Mouse (Mus musculus): Measurements from ENCODE around the gene Pdcd1lg2. TPM values are rescaled to one million over a fixed set of nuclear protein-coding genes. Genes with fewer than 3 reads are reported as not detected.

Pdcd1lg2 gene
- total and polyA plus RNA-seq, 2 experiments: 0.11 to 0.18 TPM

DNA sequence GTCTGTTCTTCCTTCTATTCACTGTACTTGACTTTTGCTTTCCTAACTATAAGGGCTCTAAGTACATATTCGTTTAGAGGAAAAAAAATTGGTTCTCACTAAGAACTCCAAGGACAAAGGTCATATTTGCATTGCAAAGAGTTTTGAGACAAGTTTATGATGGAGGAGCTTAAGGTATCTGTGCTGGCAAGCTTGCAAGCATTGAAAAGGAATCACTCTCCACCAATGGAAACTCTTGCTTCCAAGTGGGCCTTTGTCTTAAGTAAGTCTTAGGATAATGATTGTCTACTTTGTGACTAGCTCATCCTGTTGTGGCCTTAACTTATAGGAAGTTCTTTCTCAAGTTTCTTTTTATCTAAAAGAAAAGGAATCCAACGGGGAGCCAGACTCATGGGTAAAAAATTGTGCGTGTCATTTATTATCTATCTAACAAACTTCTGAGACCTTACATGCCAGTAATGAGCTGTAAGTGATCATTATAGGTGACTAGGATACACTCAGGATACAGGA lies 5.7 kb downstream of the Pdcd1lg2 start:
- H3K27ac ChIP-seq (replicated peaks; ENCODE audit: insufficient read depth, low read depth, low read length): no peak overlapping the region
- WGBS: 74% methylated on average over 3 of the region's 3 CpGs
- peaks cover 5% of the 10 kb centered on the region for H3K4me1 ChIP-seq (ENCODE audit: control insufficient read depth, insufficient read depth, low read length)
- no peaks in the 10 kb centered on the region for H3K36me3 ChIP-seq (ENCODE audit: control insufficient read depth, insufficient read depth, low read length)
- H3K27me3 ChIP-seq (ENCODE audit: control insufficient read depth, insufficient read depth, low read length): no peaks in the 10 kb centered on the region
- DNase-seq (ENCODE audit: extremely low read depth, low read depth, low spot score): no peak
- H3K79me2 ChIP-seq (ENCODE audit: control insufficient read depth, insufficient read depth, low read length): no peaks in the 10 kb centered on the region
- no peak overlapping the region for H3K9ac ChIP-seq (ENCODE audit: low read depth, low read length)
- TF ChIP-seq CTCF (IDR thresholded peaks at IDR 0.05; ENCODE audit: low read depth, low read length) (no peak), POLR2A (IDR thresholded peaks at IDR 0.05; ENCODE audit: extremely low read depth, insufficient read depth, low read length) (no peak)
- no peak overlapping the region for H3K4me3 ChIP-seq (ENCODE audit: insufficient read depth, low read depth, low read length)

- DNase-seq (ENCODE audit: extremely low read depth, low read depth, low spot score): no peak
- Histone ChIP-seq H3K4me1 (ENCODE audit: control insufficient read depth, insufficient read depth, low read length) (peaks cover 5% of the 10 kb centered on the region), H3K4me3 (ENCODE audit: insufficient read depth, low read depth, low read length) (no peak overlapping the region), H3K36me3 (ENCODE audit: control insufficient read depth, insufficient read depth, low read length) (no peaks in the 10 kb centered on the region), H3K27me3 (ENCODE audit: control insufficient read depth, insufficient read depth, low read length) (no peaks in the 10 kb centered on the region), H3K9ac (ENCODE audit: low read depth, low read length) (no peak overlapping the region), H3K27ac (replicated peaks; ENCODE audit: insufficient read depth, low read depth, low read length) (no peak overlapping the region), H3K79me2 (ENCODE audit: control insufficient read depth, insufficient read depth, low read length) (no peaks in the 10 kb centered on the region)
- TF ChIP-seq CTCF (IDR thresholded peaks at IDR 0.05; ENCODE audit: low read depth, low read length) (no peak), POLR2A (IDR thresholded peaks at IDR 0.05; ENCODE audit: extremely low read depth, insufficient read depth, low read length) (no peak)
- 92% methylated on average over 2 of the region's 2 CpGs for WGBS
These were observed 6.5 kb downstream of the Pdcd1lg2 start for GRCm38 (mm10) chr19:29417188-29417587.

GRCm38 (mm10) chr19:29417894-29418293 lies 7.2 kb downstream of the Pdcd1lg2 start:
- no peak for TF ChIP-seq POLR2A (IDR thresholded peaks at IDR 0.05; ENCODE audit: extremely low read depth, insufficient read depth, low read length)
- no peak for TF ChIP-seq CTCF (IDR thresholded peaks at IDR 0.05; ENCODE audit: low read depth, low read length)
- 20% methylated on average over 2 of the region's 2 CpGs for WGBS
- DNase-seq (ENCODE audit: extremely low read depth, low read depth, low spot score): no peak
- H3K4me3 ChIP-seq (ENCODE audit: insufficient read depth, low read depth, low read length): no peak overlapping the region
- H3K79me2 ChIP-seq (ENCODE audit: control insufficient read depth, insufficient read depth, low read length): no peaks in the 10 kb centered on the region
- H3K27me3 ChIP-seq (ENCODE audit: control insufficient read depth, insufficient read depth, low read length): no peaks in the 10 kb centered on the region
- H3K9ac ChIP-seq (ENCODE audit: low read depth, low read length): no peak overlapping the region
- no peaks in the 10 kb centered on the region for H3K36me3 ChIP-seq (ENCODE audit: control insufficient read depth, insufficient read depth, low read length)
- H3K27ac ChIP-seq (replicated peaks; ENCODE audit: insufficient read depth, low read depth, low read length): no peak overlapping the region
- peaks cover 5% of the 10 kb centered on the region for H3K4me1 ChIP-seq (ENCODE audit: control insufficient read depth, insufficient read depth, low read length)

GRCm38 (mm10) chr19:29418661-29419115 lies 8.0 kb downstream of the Pdcd1lg2 start:
- H3K4me3 ChIP-seq (ENCODE audit: insufficient read depth, low read depth, low read length): no peak overlapping the region
- TF ChIP-seq POLR2A (IDR thresholded peaks at IDR 0.05; ENCODE audit: extremely low read depth, insufficient read depth, low read length): no peak
- peak; percentile 18 for TF ChIP-seq CTCF (IDR thresholded peaks at IDR 0.05; ENCODE audit: low read depth, low read length)
- H3K4me1 ChIP-seq (ENCODE audit: control insufficient read depth, insufficient read depth, low read length): peaks cover 5% of the 10 kb centered on the region
- H3K27ac ChIP-seq (replicated peaks; ENCODE audit: insufficient read depth, low read depth, low read length): peak overlapping the region; percentile 37
- H3K36me3 ChIP-seq (ENCODE audit: control insufficient read depth, insufficient read depth, low read length): no peaks in the 10 kb centered on the region
- H3K27me3 ChIP-seq (ENCODE audit: control insufficient read depth, insufficient read depth, low read length): no peaks in the 10 kb centered on the region
- no peaks in the 10 kb centered on the region for H3K79me2 ChIP-seq (ENCODE audit: control insufficient read depth, insufficient read depth, low read length)
- WGBS: 3% methylated on average over 9 of the region's 9 CpGs
- DNase-seq (ENCODE audit: extremely low read depth, low read depth, low spot score): peak; percentile 97
- no peak overlapping the region for H3K9ac ChIP-seq (ENCODE audit: low read depth, low read length)

- Histone ChIP-seq H3K36me3 (ENCODE audit: control insufficient read depth, insufficient read depth, low read length) (no peaks in the 10 kb centered on the region), H3K9ac (ENCODE audit: low read depth, low read length) (no peak overlapping the region), H3K79me2 (ENCODE audit: control insufficient read depth, insufficient read depth, low read length) (no peaks in the 10 kb centered on the region), H3K4me1 (ENCODE audit: control insufficient read depth, insufficient read depth, low read length) (peaks cover 5% of the 10 kb centered on the region), H3K27me3 (ENCODE audit: control insufficient read depth, insufficient read depth, low read length) (no peaks in the 10 kb centered on the region), H3K4me3 (ENCODE audit: insufficient read depth, low read depth, low read length) (no peak overlapping the region), H3K27ac (replicated peaks; ENCODE audit: insufficient read depth, low read depth, low read length) (peak overlapping the region; percentile 59)
- peak; percentile 49 for DNase-seq (ENCODE audit: extremely low read depth, low read depth, low spot score)
- WGBS: 7% methylated on average over 3 of the region's 3 CpGs
- TF ChIP-seq CTCF (IDR thresholded peaks at IDR 0.05; ENCODE audit: low read depth, low read length) (no peak), POLR2A (IDR thresholded peaks at IDR 0.05; ENCODE audit: extremely low read depth, insufficient read depth, low read length) (no peak)
These were observed 8.8 kb downstream of the Pdcd1lg2 start for GRCm38 (mm10) chr19:29419506-29419905.

DNA sequence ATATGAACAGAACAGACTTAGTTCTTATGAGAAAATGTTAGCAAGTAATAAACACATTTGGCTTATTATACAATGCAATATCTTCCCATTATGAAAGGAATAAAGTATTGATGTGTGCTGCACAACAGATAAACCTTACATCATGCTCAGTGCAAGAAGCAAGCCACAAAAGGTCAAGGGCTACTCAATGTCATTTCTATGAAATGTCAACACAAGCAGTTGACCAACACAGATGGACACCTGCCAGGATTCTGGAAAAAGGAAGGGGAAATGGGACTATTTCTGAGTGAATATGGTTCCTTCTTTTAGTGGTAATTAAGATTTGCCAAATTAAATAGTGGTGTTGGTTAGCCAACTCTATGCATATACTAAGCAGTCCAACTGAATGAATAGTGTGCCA lies 9.2 kb downstream of the Pdcd1lg2 start:
- H3K36me3 ChIP-seq (ENCODE audit: control insufficient read depth, insufficient read depth, low read length): no peaks in the 10 kb centered on the region
- DNase-seq (ENCODE audit: extremely low read depth, low read depth, low spot score): peak; percentile 90
- peaks cover 5% of the 10 kb centered on the region for H3K4me1 ChIP-seq (ENCODE audit: control insufficient read depth, insufficient read depth, low read length)
- no peaks in the 10 kb centered on the region for H3K27me3 ChIP-seq (ENCODE audit: control insufficient read depth, insufficient read depth, low read length)
- no peak overlapping the region for H3K27ac ChIP-seq (replicated peaks; ENCODE audit: insufficient read depth, low read depth, low read length)
- no peak for TF ChIP-seq POLR2A (IDR thresholded peaks at IDR 0.05; ENCODE audit: extremely low read depth, insufficient read depth, low read length)
- TF ChIP-seq CTCF (IDR thresholded peaks at IDR 0.05; ENCODE audit: low read depth, low read length): no peak
- H3K4me3 ChIP-seq (ENCODE audit: insufficient read depth, low read depth, low read length): no peak overlapping the region
- no peak overlapping the region for H3K9ac ChIP-seq (ENCODE audit: low read depth, low read length)
- H3K79me2 ChIP-seq (ENCODE audit: control insufficient read depth, insufficient read depth, low read length): no peaks in the 10 kb centered on the region
